Mouse (Mus musculus): ENCODE data around the gene Tiam1.

Gene Tiam1

GRCm38 (mm10) chr16:89922458-89922857, 221.1 kb downstream of the Tiam1 start:
- in situ Hi-C loops (cut with MboI, MseI), result no loop called here

DNA sequence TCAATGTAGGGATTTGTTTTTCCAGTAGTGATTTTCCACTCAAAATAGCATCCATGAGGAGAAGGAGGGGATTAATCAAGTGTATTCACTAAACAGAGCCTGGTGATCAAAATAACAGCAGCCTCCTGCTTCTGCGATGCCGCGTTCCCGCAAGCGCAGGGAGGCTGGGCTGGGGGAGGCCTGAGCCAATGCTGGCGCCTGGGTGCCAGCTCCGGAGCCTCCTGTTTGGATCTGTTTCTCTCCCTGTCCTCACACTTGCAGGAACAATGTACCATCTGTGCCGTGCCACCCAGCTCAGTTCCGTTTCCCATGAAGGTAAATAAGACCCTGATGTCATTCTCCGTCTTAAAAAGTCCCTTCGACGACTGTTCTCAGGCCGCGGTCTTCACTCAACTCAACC, 222.2 kb downstream of the Tiam1 start:
- in situ Hi-C loops (cut with MboI, MseI), result no loop called here

DNA sequence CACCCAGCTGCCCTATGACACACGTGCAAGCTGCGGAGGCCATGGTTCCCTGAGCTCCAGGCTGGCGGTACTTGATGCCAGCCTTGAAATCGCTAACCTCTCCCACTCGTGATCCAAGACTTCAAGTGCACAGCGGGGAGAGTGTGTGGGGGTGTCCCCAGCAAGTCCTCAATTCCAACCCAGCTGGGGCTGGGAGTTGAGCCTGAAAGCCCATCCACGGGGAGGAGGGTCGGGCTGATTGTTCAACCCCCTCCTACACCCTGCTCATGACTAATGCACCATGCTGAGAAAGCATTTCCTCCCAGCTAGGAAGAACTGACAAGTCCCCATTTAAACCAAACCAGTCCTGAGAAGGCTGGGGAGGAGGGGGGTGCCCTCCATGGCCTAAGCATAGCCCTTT, 223.2 kb downstream of the Tiam1 start:
- in situ Hi-C loops (cut with MboI, MseI), result no loop called here

DNA sequence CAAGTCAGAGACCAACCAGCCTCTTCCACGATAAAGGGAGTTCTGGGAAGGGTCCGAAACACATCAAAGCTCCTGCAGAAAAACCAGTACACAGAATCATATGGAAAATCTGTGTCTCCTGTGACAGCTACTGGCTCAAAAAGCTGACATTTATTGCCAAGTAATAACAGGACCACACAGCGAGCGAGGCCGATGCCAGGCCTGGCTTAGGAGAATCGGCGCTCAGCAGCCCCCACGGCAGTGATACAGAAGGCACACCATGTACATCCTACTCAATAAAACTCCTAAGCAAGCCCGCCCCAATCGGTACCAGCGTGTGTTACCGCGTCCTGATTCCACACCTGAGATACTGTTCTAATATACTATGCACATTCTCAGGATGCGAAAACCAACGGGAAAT, 226.2 kb downstream of the Tiam1 start:
- in situ Hi-C loops (cut with MboI, MseI), result no loop called here

- in situ Hi-C loops (cut with MboI, MseI), result no loop called here
Observed at GRCm38 (mm10) chr16:89914946-89915345, 228.6 kb downstream of the Tiam1 start.

GRCm38 (mm10) chr16:89912686-89913375, 230.7 kb downstream of the Tiam1 start:
- in situ Hi-C loops (cut with MboI, MseI), result no loop called here

DNA sequence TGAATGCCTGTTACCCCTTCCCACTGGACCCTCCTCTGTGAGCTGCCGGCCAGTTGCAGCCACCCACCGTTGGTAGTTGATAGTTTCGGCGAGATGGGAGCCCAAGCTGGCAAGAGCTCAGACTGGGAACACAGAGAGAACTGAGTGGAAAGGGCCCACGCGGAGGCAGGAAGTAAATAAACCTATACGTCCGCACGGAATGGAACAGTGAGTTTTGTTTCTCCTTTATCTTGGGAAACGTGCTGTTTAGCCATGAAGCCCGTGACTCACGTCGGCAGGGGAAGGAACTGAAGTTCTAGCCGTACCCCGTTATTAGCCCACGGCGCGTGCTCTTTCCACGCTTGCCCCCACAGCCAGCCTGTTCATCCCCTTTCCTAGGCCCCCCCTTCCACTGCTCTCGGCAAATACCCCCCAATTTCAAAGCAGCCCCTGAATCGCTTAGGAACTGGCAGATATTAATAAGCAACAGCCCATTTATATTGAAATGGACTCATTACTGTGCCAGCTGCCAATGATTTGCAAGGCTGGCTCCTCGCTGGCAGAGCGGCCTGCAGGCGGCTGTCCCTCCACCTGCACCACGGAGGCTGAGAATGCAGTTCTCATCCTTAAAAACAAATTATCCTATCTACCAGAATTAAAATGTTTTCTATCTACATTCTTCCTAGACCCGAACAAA, 234.0 kb downstream of the Tiam1 start:
- in situ Hi-C loops (cut with MboI, MseI), result no loop called here

GRCm38 (mm10) chr16:89907651-89908050, 235.9 kb downstream of the Tiam1 start:
- in situ Hi-C loops (cut with MboI, MseI), result no loop called here

DNA sequence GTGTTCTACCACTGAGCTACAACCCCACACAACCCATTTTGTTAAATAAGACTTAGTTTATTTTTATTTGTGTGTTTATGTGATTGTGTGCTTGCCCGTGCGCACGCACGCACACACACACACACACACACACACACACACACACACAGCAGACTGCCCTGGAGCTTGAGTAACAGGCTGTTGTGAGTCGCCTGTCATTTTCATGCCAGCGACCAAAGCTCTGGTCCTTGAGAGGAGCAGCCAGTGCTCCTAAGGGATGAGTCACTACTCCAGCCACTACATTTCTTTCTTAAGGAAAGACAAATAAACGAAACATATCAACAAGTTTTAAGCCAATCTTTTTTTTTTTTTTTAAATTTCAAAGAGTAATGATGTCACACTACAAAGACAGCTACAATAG, 236.7 kb downstream of the Tiam1 start:
- in situ Hi-C loops (cut with MboI, MseI), result no loop called here

DNA sequence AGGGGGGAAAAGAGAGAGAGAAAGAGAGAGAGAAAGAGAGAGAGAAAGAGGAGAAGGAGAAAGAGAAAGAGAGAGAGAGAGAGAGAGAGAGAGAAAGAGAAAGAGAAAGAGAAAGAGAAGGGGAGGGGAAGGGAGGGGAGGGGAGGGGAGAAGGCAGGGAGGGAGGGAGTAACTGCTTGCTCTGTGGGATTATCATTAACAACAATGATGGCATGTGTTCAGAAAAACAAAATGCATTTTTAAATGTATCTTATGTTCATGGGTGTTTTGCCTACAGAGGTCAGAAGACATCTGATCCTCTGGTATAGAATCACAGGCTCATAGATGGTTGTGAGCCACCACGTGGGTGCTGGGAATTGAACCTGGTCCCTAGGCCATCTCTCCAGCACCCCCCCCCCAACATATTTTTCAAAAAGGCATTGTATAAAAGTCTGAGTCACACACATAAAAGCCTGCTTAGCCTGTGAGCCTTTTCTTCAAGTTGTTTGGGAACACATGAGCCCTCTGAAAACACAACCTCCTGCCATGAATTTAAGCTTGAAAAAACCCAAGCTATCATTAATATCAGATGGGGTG, 237.8 kb downstream of the Tiam1 start:
- in situ Hi-C loops (cut with MboI, MseI), result no loop called here

DNA sequence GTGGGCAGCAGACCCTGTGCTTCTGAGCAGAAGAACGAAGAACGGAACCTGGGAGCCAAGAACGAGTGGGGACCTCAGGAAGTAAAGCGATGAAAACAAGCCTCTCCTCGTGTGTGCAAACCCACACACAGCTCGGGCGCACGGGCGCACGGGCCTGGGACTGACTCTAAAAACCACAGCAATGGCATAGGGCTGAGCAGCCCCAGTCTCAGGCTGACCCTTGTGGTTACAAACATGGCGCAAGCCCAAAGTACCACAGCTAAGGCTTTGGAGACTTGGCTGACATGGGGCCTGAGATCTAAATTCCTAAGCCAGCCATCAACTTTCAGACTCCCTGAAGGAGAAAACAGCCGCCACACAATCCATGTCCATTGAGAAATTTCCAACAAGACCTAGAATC, 239.4 kb downstream of the Tiam1 start:
- in situ Hi-C loops (cut with MboI, MseI), result no loop called here

GRCm38 (mm10) chr16:89902578-89903304, 240.8 kb downstream of the Tiam1 start:
- in situ Hi-C loops (cut with MboI, MseI), result no loop called here

DNA sequence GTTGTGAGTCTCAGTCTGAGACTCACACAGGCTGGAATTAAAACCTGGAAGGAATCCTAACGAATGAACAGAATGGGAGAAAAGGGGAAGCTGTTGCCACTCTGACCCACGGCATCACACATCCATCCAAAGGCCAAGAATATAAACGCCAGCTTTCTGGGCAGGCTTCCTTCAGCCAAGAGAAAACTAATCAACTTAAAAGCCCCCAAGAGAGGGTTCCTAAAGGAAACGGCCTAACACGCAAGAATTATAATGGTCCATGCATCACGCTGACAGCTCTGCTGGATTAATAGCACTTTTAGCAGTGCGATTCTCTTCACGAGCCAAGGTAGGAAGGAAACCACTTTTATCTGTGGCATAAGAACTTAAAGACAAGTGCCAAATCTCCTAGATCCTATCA, 242.9 kb downstream of the Tiam1 start:
- in situ Hi-C loops (cut with MboI, MseI), result no loop called here

DNA sequence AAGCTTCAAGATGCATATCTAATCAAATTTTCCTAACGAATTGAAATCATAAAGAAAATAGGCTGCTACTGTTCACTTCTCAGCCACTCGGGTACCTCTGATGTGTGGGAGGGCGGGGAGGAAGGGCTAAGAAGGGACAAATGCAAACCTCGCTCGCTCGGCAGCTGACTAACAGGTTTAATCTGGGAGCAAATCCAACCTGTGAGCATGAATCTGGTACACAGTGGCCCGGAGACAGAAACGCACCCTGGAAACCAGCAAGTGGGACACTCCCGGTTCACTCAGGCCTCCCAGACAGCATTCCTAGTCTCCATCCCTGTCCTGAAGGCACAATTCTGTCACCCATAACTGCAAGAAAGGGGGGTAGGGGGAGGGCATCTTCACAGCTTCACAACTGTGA, 244.4 kb downstream of the Tiam1 start:
- in situ Hi-C loops (cut with MboI, MseI), result loop anchor here (5.0 kb wide), 1 partner anchor 52 kb away; no protein-coding TSS in a partner anchor

- in situ Hi-C loops (cut with MboI, MseI), result loop anchor here (5.0 kb wide), 1 partner anchor 51 kb away; no protein-coding TSS in a partner anchor
Observed at GRCm38 (mm10) chr16:89898299-89898625, 245.3 kb downstream of the Tiam1 start.

DNA sequence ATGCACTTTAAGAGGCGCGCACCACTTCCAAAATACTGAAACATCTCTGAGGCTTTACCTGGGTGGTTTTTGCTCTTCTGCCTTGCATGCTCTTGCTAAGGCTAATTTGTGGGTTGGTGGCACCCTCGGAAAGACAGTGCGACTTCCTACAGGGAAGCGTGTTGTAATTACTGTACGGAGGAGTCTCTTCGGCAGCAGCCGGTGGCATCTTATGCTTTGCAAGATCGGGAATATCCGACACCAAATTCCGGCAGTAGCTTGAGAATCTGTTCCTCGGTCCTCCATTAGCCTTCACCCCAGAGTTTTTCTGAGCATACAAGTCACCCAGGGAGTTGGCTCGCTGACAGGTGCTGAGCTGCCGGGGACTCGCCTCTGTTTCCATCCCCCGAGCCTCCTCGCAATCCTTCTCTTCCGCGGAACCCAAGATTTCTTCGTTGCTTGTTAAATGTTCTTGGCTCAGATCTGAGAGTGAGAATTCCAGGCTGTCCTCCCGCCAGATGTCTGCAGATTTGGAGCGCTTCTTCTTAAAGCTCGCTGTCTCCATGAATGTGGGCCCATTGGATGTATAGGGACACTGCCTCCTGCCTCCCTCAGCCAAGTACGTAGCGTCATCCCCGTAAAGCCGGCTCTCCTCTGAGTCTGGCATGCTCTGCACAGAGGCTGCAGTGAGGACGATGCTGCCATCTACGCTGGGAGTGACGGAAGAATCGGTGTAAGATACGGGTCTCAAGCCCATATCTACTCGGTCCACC, 245.8 kb downstream of the Tiam1 start:
- in situ Hi-C loops (cut with MboI, MseI), result loop anchor here (5.0 kb wide), 1 partner anchor 50 kb away; no protein-coding TSS in a partner anchor

DNA sequence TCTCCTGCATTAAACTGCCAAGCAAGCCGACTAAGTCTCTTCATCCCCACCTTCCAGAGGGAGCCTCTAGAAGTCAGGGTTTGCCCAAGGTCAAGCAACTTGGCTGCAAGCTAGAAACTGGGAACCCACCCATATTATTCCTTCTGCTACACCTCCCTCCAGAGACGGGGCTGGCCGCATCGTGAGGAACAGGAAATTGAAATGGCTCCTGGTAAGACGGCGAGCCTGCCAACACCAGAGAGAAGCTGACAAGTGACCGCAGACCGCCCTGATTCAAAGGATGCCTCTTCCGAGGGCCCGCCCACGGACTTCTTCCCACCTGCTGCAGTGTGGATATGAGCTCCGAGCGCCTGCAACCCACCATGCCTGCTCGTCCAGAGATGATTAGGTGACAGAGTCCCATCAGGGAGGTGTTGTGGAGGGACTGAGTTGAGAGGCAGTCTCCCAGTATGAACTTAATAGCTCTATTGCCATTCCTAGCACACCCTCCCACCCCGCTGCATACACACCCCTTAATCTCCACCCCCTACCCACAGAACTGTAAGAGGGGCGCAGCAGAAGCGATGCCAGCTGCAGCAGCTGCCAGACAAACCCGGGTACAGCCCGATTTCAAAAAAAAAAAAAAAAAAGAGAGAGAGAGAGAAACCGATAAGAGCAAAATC, 246.6 kb downstream of the Tiam1 start:
- in situ Hi-C loops (cut with MboI, MseI), result loop anchor here (5.0 kb wide), 1 partner anchor 50 kb away; no protein-coding TSS in a partner anchor

DNA sequence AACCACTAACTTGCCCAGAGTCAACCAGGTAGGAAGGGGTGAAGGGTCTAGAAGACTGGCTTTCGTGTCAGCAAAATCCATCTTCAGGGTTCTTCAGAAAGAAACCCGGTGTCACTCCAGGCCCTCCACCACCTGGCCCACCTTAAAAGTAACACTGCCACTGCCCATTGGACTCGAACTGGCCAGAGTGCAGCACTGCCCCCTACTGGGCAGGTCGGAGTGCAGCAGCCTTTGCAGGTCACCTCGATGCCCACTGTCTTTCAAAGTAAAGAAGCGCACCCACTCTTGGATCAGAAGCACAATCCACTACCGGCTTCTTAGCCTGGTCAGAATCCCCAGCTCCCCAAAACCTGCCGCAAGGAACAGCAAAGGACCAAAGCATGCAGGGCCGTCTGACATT, 247.2 kb downstream of the Tiam1 start:
- in situ Hi-C loops (cut with MboI, MseI), result loop anchor here (5.0 kb wide), 1 partner anchor 49 kb away; no protein-coding TSS in a partner anchor

- in situ Hi-C loops (cut with MboI, MseI), result loop anchor here (5.0 kb wide), 1 partner anchor 48 kb away; no protein-coding TSS in a partner anchor
Observed at GRCm38 (mm10) chr16:89895283-89895682, 248.3 kb downstream of the Tiam1 start.

DNA sequence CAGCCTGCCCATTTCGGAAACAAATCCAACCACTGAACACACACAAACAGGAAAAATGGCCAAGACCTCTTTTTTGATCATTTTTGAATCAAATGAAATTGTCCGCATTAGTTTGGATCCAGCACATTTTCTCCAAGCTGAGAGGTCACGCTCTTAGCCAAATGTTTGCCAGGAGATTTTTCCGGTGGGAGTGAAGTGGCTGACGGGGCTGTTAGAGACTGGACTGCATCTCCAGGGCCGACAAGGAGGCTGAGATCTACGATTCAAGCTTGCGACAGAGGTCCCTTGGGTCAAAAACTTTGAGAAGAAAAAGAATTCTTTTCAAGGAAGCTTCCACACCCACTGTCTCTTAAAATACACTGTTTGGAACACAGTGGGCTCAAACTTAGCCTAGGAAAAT, 248.8 kb downstream of the Tiam1 start:
- in situ Hi-C loops (cut with MboI, MseI), result loop anchor here (5.0 kb wide), 1 partner anchor 48 kb away; no protein-coding TSS in a partner anchor
